Mouse (Mus musculus) ES-E14 (cell line): ENCODE measurements around the gene Lrp11.
A peak's percentile ranks its signal among the peaks of the same experiment; 100 is the strongest.

Source experiments
- CHD2 ChIP-seq: IDR thresholded peaks from 2 replicates; pipeline ENCODE4 v1.6.1; 2014; ENCODE audit warnings: mild to moderate bottlenecking, low read depth, low read length, inconsistent platforms
- ZC3H11A ChIP-seq: IDR thresholded peaks from 2 replicates; pipeline ENCODE4 v1.6.1; 2012; ENCODE audit warnings: low read depth, mild to moderate bottlenecking, inconsistent platforms, low read length, borderline replicate concordance
- ZNF384 ChIP-seq: IDR thresholded peaks from 2 replicates; pipeline ENCODE4 v1.6.1; 2012; ENCODE audit warnings: low read depth, low read length, inconsistent platforms

DNA sequence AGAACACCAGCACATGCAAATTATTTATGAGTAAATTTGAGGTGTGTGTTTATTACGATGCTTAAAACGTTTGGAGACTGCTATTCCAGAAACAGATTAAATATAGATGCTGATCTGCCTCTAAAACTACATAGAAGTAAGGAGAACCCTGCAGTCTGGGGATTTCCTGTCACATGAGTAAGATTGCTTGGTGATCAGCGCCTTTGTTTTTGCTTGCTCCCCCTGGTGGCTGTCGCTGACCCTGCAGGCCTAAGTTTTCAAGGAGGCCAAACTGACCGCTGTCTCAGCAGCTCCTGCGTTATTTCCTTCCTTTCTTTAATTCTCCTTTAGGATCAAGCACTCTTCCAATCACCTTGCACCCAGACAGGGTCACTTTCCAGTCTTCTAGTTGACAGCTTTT is 11.0 kb downstream of the Lrp11 start:
- TF ChIP-seq ZC3H11A (peak; percentile 27; the same call in 1 of the 2 replicates), CHD2 (no peak), ZNF384 (no peak)
